Mouse (Mus musculus) lung, postnatal 36 days (tissue): ENCODE data around the gene Limk2.

Experiments used
- DNase-seq: peaks from one replicate; pipeline ENCODE4 v3.0.0; 2022; ENCODE audit warnings: mixed read lengths

Limk2 gene

DNA sequence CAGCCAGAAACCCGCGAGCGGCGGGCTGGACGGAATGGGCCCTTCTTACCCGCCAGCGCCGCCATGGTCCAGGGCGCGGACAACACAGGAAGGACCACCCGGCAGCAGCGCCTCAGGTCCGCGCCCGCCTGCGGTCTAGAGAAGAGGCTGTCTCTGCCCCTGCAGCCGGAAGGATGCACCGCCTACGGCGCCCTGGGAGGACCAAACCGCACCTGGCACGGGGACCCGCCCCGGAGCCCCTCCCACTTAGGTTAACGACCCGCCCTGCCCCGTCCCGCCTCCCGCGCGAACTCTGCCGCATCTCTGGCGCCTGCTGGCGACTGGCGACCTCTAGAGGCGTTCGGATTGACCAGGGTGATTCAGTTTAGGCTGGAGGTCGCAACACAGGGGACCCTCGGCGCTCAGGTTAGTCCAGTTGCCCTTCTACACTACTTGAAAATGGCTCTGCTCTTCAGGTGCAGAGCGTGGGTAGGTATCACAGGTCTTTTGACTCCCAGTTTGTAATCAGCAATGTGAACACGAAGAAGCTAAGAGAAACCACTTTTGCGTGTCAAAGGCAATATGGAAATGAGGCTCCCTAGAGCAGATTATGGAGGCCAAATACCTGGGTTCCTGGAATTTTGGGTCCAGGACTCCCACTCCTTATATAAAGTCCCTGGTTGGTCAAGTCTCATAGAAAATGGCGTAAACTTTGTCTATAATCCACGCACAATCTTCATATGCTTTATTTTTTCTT, at the start of gene Limk2:
TSS of gene Limk2 (minus strand) at position 193 of the 736 bp plus-strand sequence.
- DNase-seq: peak; percentile 95

DNA sequence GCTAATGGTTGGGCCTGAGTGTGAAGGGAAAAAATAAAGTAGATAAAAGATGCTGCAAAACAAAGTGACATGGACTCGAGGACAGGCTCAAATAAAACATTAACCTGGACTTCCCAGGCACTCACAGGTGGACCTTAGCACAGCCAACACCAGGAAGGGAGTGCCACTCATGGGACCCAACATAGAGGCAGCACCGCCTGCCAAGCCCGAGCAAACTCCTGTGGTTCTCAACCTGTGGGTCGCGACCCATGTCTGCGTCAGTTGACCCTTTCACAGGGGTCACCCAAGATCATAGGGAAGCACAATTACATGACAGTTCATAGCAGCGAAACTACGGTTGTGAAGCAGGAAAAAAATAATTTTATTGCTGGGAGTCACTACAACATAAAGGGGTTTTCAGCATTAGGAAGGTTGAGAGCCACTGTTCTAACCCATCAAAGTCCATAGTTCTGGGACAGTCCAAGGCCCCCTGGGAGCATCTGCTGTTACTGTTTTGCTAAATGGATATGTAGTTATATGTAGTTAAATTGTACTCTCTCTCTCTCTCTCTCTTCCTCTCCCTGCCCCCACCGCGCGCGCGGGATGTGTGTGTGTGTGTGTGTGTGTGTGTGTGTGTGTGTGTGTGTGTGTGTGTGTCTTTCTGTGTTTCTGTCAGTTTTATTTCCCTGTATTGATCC, 49.6 kb upstream of the Limk2 start:
- no peak for DNase-seq

DNA sequence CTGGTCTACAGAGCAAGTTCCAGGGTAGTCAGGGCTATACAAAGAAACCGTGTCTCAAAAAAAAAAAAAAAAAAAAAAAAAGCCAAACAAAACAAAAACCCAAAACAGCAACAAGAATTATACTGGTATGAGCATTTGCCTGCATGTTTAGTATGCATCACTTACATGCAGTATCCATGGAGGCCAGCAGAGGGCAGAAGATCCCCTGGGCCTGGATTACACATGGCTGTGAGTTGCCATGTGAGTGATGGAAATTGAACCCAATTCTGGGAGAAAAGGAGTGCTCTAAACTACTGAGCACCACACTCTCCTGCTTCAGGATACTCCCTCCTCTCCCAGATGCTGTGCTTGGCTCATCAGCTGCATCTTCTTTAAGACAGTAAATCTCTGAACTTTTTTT, 47.4 kb upstream of the Limk2 start:
- peak; percentile 86 for DNase-seq

DNA sequence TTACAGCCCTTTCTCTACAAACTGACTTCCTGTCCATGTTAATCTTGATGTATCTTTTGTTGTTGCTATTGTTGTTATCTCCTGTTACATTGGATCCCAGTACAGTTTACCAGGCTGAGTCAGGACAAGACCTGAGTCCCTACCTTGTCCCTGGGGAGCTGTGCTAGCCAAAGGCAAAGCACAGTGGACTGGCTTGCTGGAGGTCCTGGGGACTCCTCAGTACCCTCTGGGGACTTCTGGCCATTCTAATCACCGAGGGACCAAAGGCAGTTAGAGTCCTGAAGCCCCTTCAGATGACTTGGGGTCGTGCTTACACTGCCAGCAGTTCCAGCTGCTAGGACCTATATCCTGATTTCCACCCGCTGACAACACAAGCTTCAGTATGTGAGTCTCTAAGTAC, 45.5 kb upstream of the Limk2 start:
- no peak for DNase-seq

DNA sequence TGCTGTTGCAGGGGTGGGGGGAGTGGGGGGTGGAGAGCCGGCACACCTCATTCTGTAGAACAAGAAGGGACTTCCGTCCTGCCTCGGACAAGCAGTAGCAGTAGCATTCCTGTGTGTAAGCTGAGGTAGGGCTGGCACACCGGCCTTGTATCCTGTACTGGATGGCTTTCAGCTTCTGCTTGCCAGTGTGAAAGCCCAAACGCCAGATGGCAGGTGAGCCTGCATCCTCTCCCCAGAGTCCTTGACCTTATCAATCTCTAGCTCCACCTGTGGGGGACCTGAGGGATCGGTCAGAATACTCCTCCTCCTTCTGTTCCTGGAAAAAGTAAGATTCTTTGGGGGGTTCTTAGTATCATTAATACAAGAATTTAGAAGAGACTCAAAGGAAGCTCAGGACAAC, 44.5 kb upstream of the Limk2 start:
- peak; percentile 20 for DNase-seq

DNA sequence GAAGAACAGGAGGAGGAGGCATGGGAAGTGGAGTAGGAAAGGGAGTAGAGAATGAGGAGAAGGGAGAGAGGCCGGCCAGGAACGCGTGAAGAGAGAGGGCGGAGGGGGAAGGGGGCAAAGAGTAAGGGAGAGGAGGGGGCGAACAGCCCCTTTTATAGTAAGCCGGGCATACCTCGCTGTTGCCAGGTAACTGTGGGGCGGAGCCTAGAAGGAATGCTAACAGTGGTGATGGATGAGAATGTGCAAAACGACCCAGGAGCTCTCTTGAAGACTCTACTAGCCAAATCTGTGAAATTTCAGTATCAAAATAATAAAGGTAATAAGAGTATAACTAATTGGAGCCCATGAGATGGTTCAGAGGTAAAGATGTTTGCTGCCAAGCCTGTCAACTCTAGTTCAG, 43.8 kb upstream of the Limk2 start:
- DNase-seq: peak; percentile 38

DNA sequence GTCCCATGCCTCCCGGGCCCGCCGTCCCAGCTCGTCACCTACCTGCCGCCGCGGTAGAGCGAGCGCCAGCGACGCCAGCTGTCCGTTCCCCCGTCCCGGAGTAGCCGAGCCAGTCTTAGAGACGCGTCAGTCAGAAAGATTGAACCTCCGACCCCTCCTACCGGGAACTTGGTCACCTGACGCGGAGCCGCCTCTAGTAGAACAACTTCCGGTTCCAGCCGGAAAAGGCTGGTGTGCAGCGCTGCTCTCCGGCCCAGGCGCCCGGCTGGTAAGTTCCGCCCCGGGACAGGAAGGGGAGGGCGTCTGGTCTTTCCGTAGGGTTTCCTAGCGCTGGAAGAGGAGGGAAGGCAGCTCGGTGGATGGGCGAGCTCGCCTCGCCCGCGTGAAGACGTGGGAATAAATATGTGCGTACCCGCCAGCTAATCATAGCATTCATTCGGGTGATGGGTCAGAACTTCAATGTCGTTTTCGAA, 43.2 kb upstream of the Limk2 start, which contains the start of gene Rnf185:
TSS of gene Rnf185 (minus strand) at position 197 of the 473 bp plus-strand sequence.
- peak; percentile 97 for DNase-seq

DNA sequence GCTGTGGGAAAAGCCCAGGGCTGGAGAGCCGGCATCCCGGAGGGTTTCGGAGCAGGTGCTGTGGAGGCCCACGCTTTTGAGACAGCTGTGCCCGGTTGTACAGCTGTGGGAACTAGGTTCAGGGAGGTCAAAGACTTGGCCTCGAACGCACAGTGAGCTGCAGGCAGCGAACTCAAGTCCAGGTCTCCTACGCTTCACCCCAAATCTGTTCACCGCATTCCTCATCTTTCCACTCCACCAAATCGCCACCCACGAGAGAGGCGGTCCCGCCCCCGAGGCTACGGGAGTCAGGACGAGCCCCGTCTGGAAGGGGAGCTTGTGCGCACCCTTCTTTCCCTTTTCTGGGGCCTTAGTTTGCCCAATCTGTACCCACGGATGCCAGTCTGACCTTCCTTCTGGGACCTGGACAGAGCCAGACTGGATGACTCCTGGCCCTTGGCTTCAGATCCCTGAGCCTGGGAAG, 42.7 kb upstream of the Limk2 start:
- peak; percentile 57 for DNase-seq

DNA sequence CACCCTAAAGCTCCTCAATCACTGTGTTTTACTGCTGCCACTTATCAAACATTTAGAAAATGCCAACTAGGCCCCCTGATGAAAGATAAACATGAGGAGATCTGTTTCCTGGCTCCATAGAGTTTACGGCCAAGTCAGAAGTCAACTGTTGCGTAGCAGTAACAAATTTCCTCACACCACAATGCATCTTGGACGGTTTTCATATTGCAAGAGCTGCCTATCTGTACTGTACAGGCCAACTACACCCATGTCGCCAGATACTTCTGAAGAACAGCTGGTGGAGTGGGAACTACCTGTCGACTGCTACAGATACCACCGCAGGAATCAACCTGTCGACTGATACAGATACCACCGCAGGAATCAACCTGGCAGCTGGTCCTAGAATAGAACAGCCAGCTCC, 35.9 kb upstream of the Limk2 start:
- no peak for DNase-seq

DNA sequence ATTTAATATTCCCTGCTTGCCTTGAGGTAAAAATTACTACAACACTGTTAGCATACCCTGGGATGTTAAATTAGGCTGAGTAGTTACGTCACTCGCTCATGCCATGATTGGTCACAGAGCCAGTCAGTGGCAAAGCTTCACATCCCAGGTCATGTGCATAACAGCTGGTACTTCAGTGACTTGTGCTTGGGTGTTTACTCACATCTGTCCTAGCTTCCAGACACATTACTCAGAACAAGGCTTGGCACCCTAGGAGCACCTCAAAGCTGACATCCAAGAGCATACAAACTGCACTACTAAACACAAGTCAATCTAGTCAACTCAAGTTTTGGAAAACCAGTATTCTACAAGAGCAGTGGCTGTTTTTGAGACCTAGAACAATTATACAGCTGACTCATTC, 34.1 kb upstream of the Limk2 start:
- no peak for DNase-seq

DNA sequence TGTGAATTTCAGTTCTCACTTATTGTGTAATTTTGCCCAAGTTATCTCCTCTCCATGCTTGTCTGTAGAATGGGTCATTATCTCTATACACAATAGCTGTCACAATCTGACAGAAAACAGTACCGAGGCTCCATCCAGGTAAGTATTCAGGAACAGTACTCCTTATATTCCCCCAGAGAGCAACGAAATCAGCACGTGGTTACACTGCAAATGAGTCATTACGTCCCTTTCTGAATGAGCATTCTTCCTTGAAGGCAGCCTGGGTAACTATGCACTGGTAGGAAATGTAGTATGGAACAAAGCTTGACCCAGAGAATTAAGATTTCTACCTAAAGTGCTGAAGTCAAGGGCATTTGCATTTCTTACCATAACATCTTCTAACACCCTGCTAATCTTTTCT, 33.7 kb upstream of the Limk2 start:
- DNase-seq: no peak

DNA sequence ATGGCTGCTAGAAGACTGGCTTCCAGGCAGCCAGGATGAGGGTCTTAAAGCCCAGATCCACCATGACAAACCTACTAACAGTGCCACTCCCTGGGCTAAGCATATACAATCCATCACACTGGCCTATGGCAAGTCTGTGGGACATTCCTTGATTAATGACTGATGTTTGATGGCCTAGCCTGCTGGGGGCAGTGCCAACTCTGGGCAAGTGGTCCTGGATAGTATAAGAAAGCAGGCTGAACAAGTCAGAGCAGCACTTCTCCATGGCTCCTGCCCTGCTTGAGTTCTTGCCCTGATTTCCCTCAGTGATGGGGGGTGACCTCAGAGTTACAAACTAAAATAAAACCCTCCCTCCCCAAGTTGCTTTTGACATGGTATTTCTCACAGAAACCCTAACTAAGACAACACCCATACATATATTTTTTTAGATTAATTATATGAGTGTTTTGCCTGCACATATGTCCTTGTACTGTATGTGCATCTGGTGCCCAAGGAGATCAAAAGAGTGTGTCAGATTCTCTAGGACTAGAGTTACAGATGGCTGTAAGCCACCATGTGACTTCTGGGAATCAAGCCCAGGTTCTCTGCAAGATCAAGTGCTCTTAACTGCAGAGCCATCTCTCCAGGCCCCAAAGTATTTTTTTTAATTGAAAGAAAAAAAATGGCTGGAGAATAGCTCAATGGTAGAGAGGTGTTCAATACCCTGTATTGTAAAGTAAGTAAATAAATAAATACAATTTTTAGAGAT, 32.9 kb upstream of the Limk2 start:
- DNase-seq: peak; percentile 78

DNA sequence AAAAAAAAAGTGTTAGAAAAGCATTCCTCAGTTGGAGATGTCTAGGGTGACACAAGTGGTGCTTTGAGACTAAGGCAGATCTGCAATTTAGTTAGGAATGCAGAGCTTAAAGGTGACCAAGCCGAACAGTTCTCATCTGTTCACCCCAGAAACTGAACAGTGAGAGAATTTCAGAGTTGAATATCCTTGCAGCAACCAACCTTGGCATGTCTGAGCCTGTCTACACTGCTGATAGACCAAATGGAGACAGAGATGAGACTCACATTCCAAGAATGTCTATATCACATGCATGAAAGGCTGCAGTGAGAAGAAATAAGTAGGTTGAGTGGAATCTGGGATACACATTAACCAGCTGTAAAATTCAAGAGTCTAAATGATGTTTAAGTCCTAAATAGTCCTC, 28.6 kb upstream of the Limk2 start:
- DNase-seq: no peak

DNA sequence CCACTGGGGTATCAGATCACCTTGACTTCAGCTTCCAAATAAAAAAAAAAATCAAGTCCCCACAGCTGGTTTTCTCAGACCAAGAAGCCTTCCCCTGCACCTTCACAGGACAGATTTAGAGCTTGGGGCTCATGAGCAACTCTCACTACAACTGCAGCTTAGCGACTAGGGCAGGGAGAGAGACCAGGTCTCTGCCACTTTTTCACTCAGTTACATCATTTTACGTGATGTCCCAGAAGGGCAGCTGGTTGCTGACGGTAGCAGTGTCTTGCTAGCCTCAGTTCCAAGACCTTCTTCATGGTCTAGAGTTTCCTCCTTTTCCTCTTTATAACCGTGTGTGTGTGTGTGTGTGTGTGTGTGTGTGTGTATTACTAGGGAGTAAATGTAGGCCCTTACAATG, 24.8 kb upstream of the Limk2 start:
- DNase-seq: no peak

DNA sequence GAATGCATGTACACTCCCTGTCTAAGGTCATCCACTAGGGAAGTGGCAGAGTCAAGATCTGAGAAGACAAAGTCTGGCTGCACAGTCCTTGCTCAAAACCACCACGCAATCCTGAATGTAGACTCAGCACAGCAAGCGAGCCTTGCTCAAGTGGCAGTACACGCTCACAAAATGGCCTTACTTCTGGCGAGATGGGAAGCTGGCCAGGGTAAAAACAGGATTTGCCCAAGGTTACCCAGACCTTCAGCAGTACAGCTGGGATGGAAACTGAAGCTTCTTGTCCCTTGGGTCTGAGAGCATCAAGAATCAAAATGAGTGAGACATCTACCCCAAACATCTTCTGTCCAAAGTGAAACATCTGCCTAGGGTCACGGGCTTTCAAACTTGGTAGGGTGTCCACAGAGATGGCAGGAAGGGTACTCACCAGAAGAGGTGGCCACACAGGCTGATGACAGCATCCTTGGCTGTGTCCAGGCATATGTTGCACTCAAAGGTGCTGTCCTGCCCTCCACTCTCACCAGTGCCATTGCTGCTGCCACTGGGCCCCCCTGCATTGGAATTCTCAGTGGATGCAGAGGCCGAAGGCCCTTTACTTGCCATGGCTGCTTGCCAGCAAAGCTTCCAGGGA, 23.1 kb upstream of the Limk2 start:
- no peak for DNase-seq

DNA sequence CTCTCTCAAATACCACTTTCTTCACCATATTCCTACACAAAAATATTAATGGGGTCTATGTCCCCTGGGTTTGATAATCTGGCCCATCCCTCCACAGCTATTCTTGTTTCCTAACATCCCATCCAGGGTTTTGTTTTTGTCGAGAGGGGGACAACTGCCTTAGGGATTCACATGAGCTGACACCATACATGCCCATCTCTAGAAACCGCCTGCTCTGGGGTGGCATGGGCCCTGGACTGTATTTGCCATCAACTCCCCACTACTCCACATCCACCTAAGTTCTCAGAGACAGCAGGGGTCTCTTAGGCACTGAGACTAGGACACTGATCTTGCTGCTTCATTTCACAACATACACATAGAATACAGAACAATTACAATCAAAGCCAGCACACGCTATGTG, 22.5 kb upstream of the Limk2 start:
- no peak for DNase-seq

DNA sequence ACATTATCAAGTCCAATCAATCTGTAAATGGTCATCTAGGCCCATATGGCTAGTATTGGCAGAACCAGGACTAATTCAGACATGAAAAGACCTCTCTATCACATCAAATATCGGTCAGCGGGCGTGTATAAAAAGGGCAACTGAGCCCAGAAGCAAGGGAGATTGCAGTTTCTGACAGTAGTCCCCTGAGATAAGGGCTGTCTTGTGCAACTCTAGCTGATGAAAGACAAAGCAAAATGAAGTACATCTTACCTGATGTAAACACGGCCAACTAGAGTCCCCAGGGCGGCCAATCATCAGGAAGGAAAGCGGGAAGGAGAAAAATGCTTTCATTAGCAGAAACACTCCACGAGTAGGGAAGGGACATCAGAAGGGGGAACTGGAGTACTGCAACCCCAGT, 19.6 kb upstream of the Limk2 start:
- DNase-seq: no peak

DNA sequence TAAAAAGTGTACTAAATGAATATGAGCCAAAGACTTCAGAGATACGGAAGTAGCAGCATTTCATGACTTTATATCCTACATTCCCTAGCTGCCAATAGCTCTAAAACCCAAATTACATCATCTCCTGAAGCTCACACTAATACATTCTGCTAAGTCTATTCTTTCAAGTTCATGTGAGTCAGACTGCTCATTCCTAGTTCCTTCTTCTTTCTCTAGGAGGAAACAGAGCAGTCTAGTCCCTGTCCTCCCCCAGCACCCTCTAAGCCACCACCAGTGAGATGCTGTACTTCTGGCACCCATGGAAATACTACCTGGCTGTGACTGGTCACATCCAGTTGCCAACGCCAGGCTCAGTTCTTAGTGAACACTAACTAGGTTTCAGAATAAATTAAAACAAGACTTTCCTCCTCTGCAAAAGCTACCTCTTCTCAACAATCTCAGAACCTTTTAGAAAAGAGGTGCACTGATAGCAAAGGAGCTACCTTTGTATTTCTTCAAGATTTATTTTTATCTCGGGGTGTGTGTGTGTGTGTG, 18.8 kb upstream of the Limk2 start:
- no peak for DNase-seq

DNA sequence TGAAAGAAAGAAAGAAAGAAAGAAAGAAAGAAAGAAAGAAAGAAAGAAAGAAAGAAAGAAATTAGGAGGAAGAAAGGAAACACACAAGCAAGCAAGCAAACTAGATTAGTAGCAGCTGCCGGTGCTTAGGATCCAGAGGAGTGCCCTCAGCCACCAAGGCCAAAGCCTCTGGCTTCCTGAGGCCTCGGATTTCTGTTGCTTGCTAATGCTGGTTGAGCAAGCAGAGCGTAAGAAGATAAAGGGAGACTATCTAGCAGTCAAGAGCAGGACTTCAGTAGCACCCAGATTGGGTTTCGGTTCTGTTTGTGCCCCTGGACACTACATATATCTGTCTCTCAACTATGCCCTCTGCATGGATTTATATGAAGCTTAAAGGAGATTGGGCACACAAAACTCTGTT, 13.3 kb upstream of the Limk2 start:
- no peak for DNase-seq

DNA sequence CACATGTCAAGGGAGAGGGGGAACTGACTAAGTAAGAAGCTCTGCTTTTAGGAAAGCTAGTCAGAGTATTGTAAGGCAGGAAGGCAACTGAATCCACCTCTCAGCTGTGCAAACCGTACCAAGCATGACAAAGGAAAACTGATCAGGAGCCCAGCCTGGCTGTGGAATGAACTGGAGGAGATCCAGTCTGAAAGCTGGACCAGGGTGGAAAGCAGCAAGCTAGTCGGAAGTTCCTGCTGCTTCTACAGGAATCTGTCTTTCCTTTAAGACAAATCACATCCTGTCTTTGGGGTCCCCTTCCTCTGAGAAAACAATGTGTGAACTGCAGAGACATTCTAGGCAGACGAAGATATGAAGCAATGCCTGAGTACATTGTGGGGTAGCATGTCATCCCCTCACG, 9.8 kb upstream of the Limk2 start:
- peak; percentile 26 for DNase-seq

DNA sequence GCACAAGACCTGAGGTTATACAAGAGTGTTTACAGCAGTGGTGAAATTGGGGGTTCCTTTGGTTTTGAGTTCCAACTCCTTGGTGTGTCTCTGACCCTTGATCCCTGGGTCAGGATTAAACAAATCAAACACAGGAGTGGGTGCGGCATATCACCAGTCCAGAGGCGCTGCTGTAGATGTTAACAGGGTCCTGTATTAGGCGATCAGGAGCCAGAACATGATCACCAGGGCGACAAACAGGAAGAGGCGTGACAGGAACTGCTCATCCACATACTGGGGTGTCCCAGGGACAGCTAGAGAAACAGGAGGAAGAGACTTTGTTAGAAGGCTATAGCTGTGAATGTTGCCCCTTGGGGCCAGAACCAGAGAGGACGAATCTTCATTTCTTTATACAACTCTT, 8.8 kb upstream of the Limk2 start:
- peak; percentile 63 for DNase-seq

DNA sequence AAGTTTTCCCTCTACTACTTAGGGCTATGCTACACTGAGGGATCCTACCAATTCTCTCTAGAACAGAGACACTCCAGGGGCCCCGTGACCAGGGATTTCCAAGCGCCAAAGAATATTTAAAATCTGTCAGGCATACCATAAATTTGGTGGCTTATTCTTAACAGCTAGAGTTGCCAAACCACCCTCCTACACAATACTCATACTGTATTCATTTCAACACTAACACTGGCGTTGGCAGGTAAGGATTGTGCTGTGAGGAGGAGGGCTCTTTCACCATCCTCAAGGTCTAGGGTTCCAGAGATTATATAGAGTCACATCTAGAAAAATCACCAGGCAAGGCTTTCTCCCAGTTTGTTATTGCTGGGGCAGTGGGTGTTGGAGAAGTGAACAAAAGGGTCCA, 7.4 kb upstream of the Limk2 start:
- DNase-seq: no peak

DNA sequence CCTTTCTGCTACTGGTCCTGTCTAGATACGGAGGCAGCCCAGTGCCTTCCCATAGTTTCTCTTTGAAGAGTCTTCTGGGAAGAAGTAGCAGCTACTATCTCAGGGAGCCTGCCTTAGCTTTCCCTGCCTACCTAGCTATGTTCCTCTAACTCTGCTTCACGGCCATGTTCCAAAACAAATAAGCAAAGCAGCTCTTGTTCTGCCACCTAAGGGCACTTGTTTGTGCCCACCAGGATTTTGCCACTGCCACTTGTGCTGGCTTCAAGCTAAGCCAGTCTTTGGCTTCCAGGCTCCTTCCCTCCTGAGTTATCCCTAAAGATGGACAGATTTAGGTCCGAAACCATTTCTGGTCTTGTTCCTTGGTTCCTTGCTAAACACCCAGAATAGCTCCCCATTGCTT, 3.1 kb upstream of the Limk2 start:
- peak; percentile 67 for DNase-seq
